Mouse (Mus musculus) lung, postnatal 0 days (tissue): ENCODE data around the gene 1700003H04Rik.

ENCODE experiments used
- CTCF ChIP-seq: IDR thresholded peaks from 2 replicates; pipeline ENCODE4 v1.5.1; 2016; ENCODE audit warnings: antibody characterized with exemption, mild to moderate bottlenecking
- EP300 ChIP-seq: IDR thresholded peaks from 2 replicates; pipeline ENCODE4 v1.6.1; 2016; ENCODE audit warnings: antibody characterized with exemption, mild to moderate bottlenecking, control low read depth

- TF ChIP-seq CTCF (no peak), EP300 (no peak)
Measured at GRCm38 (mm10) chr3:124555092-124555491, 25.8 kb downstream of the 1700003H04Rik start.
